ENCODE assay signal across 8 mouse cellular contexts in the genomic region with DNA sequence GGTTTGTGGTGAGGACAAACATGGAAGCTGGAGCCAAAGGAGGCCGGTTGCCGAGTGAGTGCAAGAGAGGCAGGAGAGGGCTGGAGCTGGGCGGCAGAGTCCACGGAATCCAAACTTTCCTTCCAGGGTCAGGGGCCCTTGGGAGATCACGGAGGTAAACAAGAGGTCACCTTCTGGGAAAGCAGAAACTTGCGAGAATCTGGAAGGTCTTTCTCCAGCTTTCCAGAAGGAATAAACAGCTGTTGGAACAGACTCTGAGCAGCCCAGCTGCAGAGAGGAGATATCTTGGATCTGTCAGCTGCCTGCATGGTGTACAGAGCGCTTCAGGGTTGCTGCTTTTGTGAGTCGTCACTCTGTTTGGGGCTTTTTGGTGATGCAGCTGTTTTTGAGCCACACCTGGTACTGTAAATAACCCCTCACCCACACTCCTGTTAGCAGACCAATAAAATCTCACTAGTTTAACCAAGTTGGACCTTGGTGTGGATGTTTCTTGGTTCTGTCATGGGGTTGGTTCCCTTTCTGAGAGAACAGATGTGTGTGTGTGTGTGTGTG. TPM values are rescaled to one million over a fixed set of nuclear protein-coding genes. Genes with fewer than 3 reads are reported as not detected.
DNase-seq lines count a peak whose midpoint lies in the region; ATAC-seq and TF ChIP-seq lines count a peak whose summit lies in the region.

No protein-coding gene starts in this region.

- H3K9ac ChIP-seq in hindbrain, embryonic 16.5 days (ENCODE audit: low read depth, low read length) = no peak overlapping the region; the same call in 1 of the 2 replicates
- no peak overlapping the region for H3K9ac ChIP-seq in liver, embryonic 14.5 days (replicated peaks)
- peak overlapping the region; percentile 20; the same call in 1 of the 2 replicates for H3K9ac ChIP-seq in neural tube, embryonic 11.5 days (ENCODE audit: low read length)

- ATAC-seq in hindbrain, embryonic 16.5 days = peak; percentile 66
- peak; percentile 74; the same call in 1 of the 2 replicates for ATAC-seq in liver, embryonic 14.5 days (ENCODE audit: insufficient read depth)
- peak; percentile 38 for ATAC-seq in neural tube, embryonic 11.5 days (ENCODE audit: insufficient read depth, low FRiP score, low TSS enrichment)

- no peak for TF ChIP-seq EP300 in liver, embryonic 14.5 days (IDR thresholded peaks at IDR 0.05; ENCODE audit: low read depth)

- H3K27ac ChIP-seq in hindbrain, embryonic 16.5 days (ENCODE audit: low read depth, low read length) = no peak overlapping the region
- H3K27ac ChIP-seq in liver, embryonic 14.5 days = no peak overlapping the region
- no peak overlapping the region for H3K27ac ChIP-seq in neural tube, embryonic 11.5 days (ENCODE audit: low read depth, low read length)

- TF ChIP-seq CTCF in liver, embryonic 14.5 days (IDR thresholded peaks at IDR 0.05; ENCODE audit: low read depth) = no peak

- H3K4me3 ChIP-seq in hindbrain, embryonic 16.5 days (ENCODE audit: low read length) = peak overlapping the region; percentile 24
- no peak overlapping the region for H3K4me3 ChIP-seq in liver, embryonic 14.5 days (ENCODE audit: insufficient read depth in 1 of 2, low read depth in 2 of 2, low read length in 2 of 2)
- no peak overlapping the region for H3K4me3 ChIP-seq in neural tube, embryonic 11.5 days (ENCODE audit: low read depth, low read length)

- intact Hi-C loops in gastrocnemius, postnatal 14 days (cut with DNase I; ENCODE audit: low total_unique reads) = no loop called here

- peaks cover 9% of the 10 kb centered on the region for H3K4me1 ChIP-seq in hindbrain, embryonic 16.5 days (ENCODE audit: control insufficient read depth, insufficient read depth, low read depth, low read length)
- H3K4me1 ChIP-seq in liver, embryonic 14.5 days (replicated peaks; ENCODE audit: control insufficient read depth in 2 of 2, insufficient read depth in 2 of 2, low read length in 1 of 2) = peaks cover 3 to 7% of the 10 kb centered on the region in 2 experiments; a peak in 2 of 4 replicates
- no peaks in the 10 kb centered on the region for H3K4me1 ChIP-seq in neural tube, embryonic 11.5 days (ENCODE audit: control insufficient read depth, insufficient read depth, low read length)

- peak; percentile 47 for DNase-seq in adipocyte (ENCODE audit: low spot score)
- peak; percentile 65 for DNase-seq in gastrocnemius, postnatal 14 days
- no peak for DNase-seq in liver, embryonic 14.5 days (ENCODE audit: low read depth in 3 of 3, low spot score in 3 of 3)
- DNase-seq in neural tube, embryonic 11.5 days (ENCODE audit: low spot score) = no peak
- no peak for DNase-seq in right cerebral cortex, postnatal 36 days (ENCODE audit: low spot score in 2 of 2)
- no peak for DNase-seq in cerebellum, postnatal 4 days (ENCODE audit: low spot score in 2 of 2)
- DNase-seq in cerebellum, postnatal 36 days = no peak

- H3K9me3 ChIP-seq in hindbrain, embryonic 16.5 days (ENCODE audit: control insufficient read depth, low read length) = no peaks in the 10 kb centered on the region
- no peaks in the 10 kb centered on the region for H3K9me3 ChIP-seq in liver, embryonic 14.5 days (ENCODE audit: control insufficient read depth, low read length)
- no peaks in the 10 kb centered on the region for H3K9me3 ChIP-seq in neural tube, embryonic 11.5 days (ENCODE audit: control insufficient read depth, low read length)

- peak overlapping the region; percentile 62 for H3K4me2 ChIP-seq in hindbrain, embryonic 16.5 days (ENCODE audit: low read length)
- peak overlapping the region; percentile 65 for H3K4me2 ChIP-seq in liver, embryonic 14.5 days (ENCODE audit: low read depth)
- peak overlapping the region; percentile 29 for H3K4me2 ChIP-seq in neural tube, embryonic 11.5 days (ENCODE audit: low read depth)

- WGBS in hindbrain, embryonic 16.5 days = 16% methylated on average over 8 of the region's 8 CpGs
- WGBS in liver, embryonic 14.5 days (ENCODE audit: insufficient replicate concordance) = 35% methylated on average over 8 of the region's 8 CpGs
- WGBS in neural tube, embryonic 11.5 days = 15% methylated on average over 8 of the region's 8 CpGs

- H3K36me3 ChIP-seq in hindbrain, embryonic 16.5 days (ENCODE audit: control insufficient read depth, insufficient read depth, low read length) = no peaks in the 10 kb centered on the region
- H3K36me3 ChIP-seq in liver, embryonic 14.5 days (replicated peaks; ENCODE audit: control insufficient read depth, insufficient read depth, low read depth) = no peaks in the 10 kb centered on the region
- H3K36me3 ChIP-seq in neural tube, embryonic 11.5 days (ENCODE audit: control insufficient read depth, insufficient read depth, low read length) = no peaks in the 10 kb centered on the region

- no peaks in the 10 kb centered on the region for H3K27me3 ChIP-seq in hindbrain, embryonic 16.5 days (replicated peaks; ENCODE audit: control insufficient read depth, insufficient read depth, low read length)
- no peaks in the 10 kb centered on the region for H3K27me3 ChIP-seq in liver, embryonic 14.5 days (ENCODE audit: control insufficient read depth, insufficient read depth, low read length)
- no peaks in the 10 kb centered on the region for H3K27me3 ChIP-seq in neural tube, embryonic 11.5 days (ENCODE audit: control insufficient read depth, insufficient read depth, low read length)

RNA-seq across cellular contexts. Expression of a gene that starts 40.7 kb away (rescaled TPM):
- 10 to 100 TPM; 88.8 to 92.8 TPM for total RNA-seq in gastrocnemius, postnatal 14 days (2021)
- polyA plus RNA-seq in hindbrain, embryonic 16.5 days (2015; fragmentation: Nextera tagmentation; extraction: Ambion mirVana) = 110 and 124 TPM in 2 replicates
- polyA plus RNA-seq in liver, embryonic 14.5 days (2012; rRNA removed) = 36.5 and 41.5 TPM in 2 replicates
- polyA plus RNA-seq in liver, embryonic 14.5 days (2014; fragmentation: Nextera tagmentation; extraction: Ambion mirVana) = 37.9 and 38.9 TPM in 2 replicates
- polyA plus RNA-seq in neural tube, embryonic 11.5 days (2014; fragmentation: Nextera tagmentation; extraction: Ambion mirVana) = 158 and 161 TPM in 2 replicates

RNA-seq across cellular contexts. Expression of a gene that starts 45.0 kb away (rescaled TPM):
- total RNA-seq in gastrocnemius, postnatal 14 days (2021) = under 1 TPM; 0.33 to 0.80 TPM
- polyA plus RNA-seq in hindbrain, embryonic 16.5 days (2015; fragmentation: Nextera tagmentation; extraction: Ambion mirVana) = 1.9 TPM in 2 replicates
- 19.4 and 20.1 TPM in 2 replicates for polyA plus RNA-seq in liver, embryonic 14.5 days (2012; rRNA removed)
- 19.8 and 21.5 TPM in 2 replicates for polyA plus RNA-seq in liver, embryonic 14.5 days (2014; fragmentation: Nextera tagmentation; extraction: Ambion mirVana)
- 2.0 and 2.3 TPM in 2 replicates for polyA plus RNA-seq in neural tube, embryonic 11.5 days (2014; fragmentation: Nextera tagmentation; extraction: Ambion mirVana)

RNA-seq across cellular contexts. Expression of a gene that starts 57.2 kb away (rescaled TPM):
- 10 to 100 TPM; 68.1 to 86.4 TPM for total RNA-seq in gastrocnemius, postnatal 14 days (2021)
- 10.0 and 13.9 TPM in 2 replicates for polyA plus RNA-seq in hindbrain, embryonic 16.5 days (2015; fragmentation: Nextera tagmentation; extraction: Ambion mirVana)
- 2.4 and 2.8 TPM in 2 replicates for polyA plus RNA-seq in liver, embryonic 14.5 days (2012; rRNA removed)
- polyA plus RNA-seq in liver, embryonic 14.5 days (2014; fragmentation: Nextera tagmentation; extraction: Ambion mirVana) = 1.7 and 2.5 TPM in 2 replicates
- 37.7 and 37.9 TPM in 2 replicates for polyA plus RNA-seq in neural tube, embryonic 11.5 days (2014; fragmentation: Nextera tagmentation; extraction: Ambion mirVana)

Comparison
In these comparisons a context has a peak if more than half of its experiments do, and no peak if none do; other contexts are left out.
1. DNase-seq: peak in adipocyte (single experiment) and gastrocnemius, postnatal 14 days (single experiment); none in liver, embryonic 14.5 days (0 of 3), neural tube, embryonic 11.5 days (single experiment), right cerebral cortex, postnatal 36 days (0 of 2), cerebellum, postnatal 4 days (0 of 2) and cerebellum, postnatal 36 days (0 of 2).
2. Peak in every context shown above with its lines, with median percentiles within 50 percentile points of each other: ATAC-seq and H3K4me2 ChIP-seq.